Mouse (Mus musculus): ENCODE data around the gene Cldn12. TPM values are rescaled to one million over a fixed set of nuclear protein-coding genes. Genes with fewer than 3 reads are reported as not detected.

Gene Cldn12
- polyA plus RNA-seq, 1 experiment from 2014 or later, result 23.0 TPM

DNA sequence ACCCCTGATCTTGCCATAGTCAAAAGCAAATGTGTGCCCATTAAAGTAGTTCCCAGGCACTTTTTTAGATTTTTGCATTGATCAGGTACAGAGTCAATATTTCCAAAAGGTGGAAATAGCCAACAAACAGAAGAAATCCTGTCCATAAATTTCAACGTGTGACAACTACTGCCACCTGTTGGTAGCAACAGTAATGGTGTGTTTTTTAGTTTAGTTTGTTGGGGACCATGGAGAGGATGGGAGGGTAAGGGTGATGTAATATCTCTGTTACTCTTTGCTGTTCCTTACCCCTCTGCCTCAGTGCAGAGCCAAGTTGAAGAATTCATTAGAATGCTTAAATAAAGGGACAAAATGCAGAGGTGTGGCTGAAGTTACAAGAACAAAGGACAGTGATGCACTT lies 33.1 kb downstream of the Cldn12 start:
- no peaks in the 10 kb centered on the region for H3K9me3 ChIP-seq (ENCODE audit: control insufficient read depth, low read length)
- H3K27ac ChIP-seq (ENCODE audit: low read depth), result no peak overlapping the region
- DNase-seq (ENCODE audit: low spot score), result no peak
- H3K4me3 ChIP-seq (ENCODE audit: low read depth, low read length), result no peak overlapping the region
- H3K27me3 ChIP-seq (replicated peaks; ENCODE audit: control insufficient read depth, insufficient read depth, low read length), result no peaks in the 10 kb centered on the region
- H3K4me1 ChIP-seq (replicated peaks; ENCODE audit: control insufficient read depth, insufficient read depth, low read length), result no peaks in the 10 kb centered on the region
- H3K4me2 ChIP-seq (ENCODE audit: low read length), result no peak overlapping the region
- no peaks in the 10 kb centered on the region for H3K36me3 ChIP-seq (ENCODE audit: control insufficient read depth, insufficient read depth, low read length)
- WGBS, result 0% methylated on average over 1 of the region's 1 CpGs
- no peak for ATAC-seq (replicated peaks; ENCODE audit: low FRiP score, low TSS enrichment, low read depth)
- no peak overlapping the region for H3K9ac ChIP-seq (ENCODE audit: low read length)

GRCm38 (mm10) chr5:5479043-5479442 lies 35.7 kb downstream of the Cldn12 start, which contains the start of gene 1700015F17Rik:
Gene 1700015F17Rik (minus strand): TSS chr5:5479143.
- Histone ChIP-seq H3K4me1 (replicated peaks; ENCODE audit: control insufficient read depth, insufficient read depth, low read length) (no peaks in the 10 kb centered on the region), H3K27ac (ENCODE audit: low read depth) (no peak within 1 kb of the TSS), H3K36me3 (ENCODE audit: control insufficient read depth, insufficient read depth, low read length) (no peaks in the 10 kb centered on the region), H3K4me2 (ENCODE audit: low read length) (no peak within 1 kb of the TSS), H3K27me3 (replicated peaks; ENCODE audit: control insufficient read depth, insufficient read depth, low read length) (no peaks in the 10 kb centered on the region), H3K9me3 (ENCODE audit: control insufficient read depth, low read length) (no peaks in the 10 kb centered on the region), H3K4me3 (ENCODE audit: low read depth, low read length) (no peak within 1 kb of the TSS), H3K9ac (ENCODE audit: low read length) (no peak within 1 kb of the TSS)
- ATAC-seq (replicated peaks; ENCODE audit: low FRiP score, low TSS enrichment, low read depth), result no peak
- WGBS, result 89% methylated on average over 6 of the region's 6 CpGs
- DNase-seq (ENCODE audit: low spot score), result no peak

- H3K9ac ChIP-seq (ENCODE audit: low read length), result no peak overlapping the region
These were observed 38.6 kb downstream of the Cldn12 start for GRCm38 (mm10) chr5:5476133-5476532.

DNA sequence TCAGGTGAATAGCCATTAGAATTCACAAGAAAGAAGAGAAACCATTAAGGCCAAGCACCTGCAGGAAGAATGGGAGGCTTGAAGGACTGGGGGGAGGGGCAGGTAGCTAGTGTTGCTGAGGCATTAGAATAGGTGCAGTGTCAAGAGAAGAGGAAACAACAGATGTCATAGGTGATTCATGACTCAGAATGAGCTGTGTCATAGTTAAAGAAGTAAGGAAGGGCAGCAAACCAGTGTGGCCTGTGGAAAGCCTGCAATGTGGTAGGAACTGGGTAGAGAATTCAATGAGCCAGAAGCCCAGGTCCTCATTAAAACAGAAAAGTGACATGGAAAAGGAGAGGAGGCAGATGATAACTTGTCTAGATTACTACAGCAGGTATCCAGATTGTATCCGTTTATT lies 49.5 kb downstream of the Cldn12 start:
- Histone ChIP-seq H3K4me2 (ENCODE audit: low read length) (no peak overlapping the region), H3K9ac (ENCODE audit: low read length) (no peak overlapping the region), H3K36me3 (ENCODE audit: control insufficient read depth, insufficient read depth, low read length) (no peaks in the 10 kb centered on the region), H3K9me3 (ENCODE audit: control insufficient read depth, low read length) (no peaks in the 10 kb centered on the region), H3K27ac (ENCODE audit: low read depth) (no peak overlapping the region), H3K4me1 (replicated peaks; ENCODE audit: control insufficient read depth, insufficient read depth, low read length) (no peaks in the 10 kb centered on the region), H3K4me3 (ENCODE audit: low read depth, low read length) (no peak overlapping the region), H3K27me3 (replicated peaks; ENCODE audit: control insufficient read depth, insufficient read depth, low read length) (no peaks in the 10 kb centered on the region)
- ATAC-seq (replicated peaks; ENCODE audit: low FRiP score, low TSS enrichment, low read depth) (no peak), DNase-seq (ENCODE audit: low spot score) (no peak)
- 70% methylated on average over 1 of the region's 1 CpGs for WGBS

More at GRCm38 (mm10) chr5:5476133-5476532, 38.6 kb downstream of the Cldn12 start:
- Histone ChIP-seq H3K4me3 (ENCODE audit: low read depth, low read length) (no peak overlapping the region), H3K4me1 (replicated peaks; ENCODE audit: control insufficient read depth, insufficient read depth, low read length) (no peaks in the 10 kb centered on the region), H3K27me3 (replicated peaks; ENCODE audit: control insufficient read depth, insufficient read depth, low read length) (no peaks in the 10 kb centered on the region), H3K4me2 (ENCODE audit: low read length) (no peak overlapping the region), H3K36me3 (ENCODE audit: control insufficient read depth, insufficient read depth, low read length) (no peaks in the 10 kb centered on the region), H3K27ac (ENCODE audit: low read depth) (no peak overlapping the region), H3K9me3 (ENCODE audit: control insufficient read depth, low read length) (no peaks in the 10 kb centered on the region)
- DNase-seq (ENCODE audit: low spot score) (no peak), ATAC-seq (replicated peaks; ENCODE audit: low FRiP score, low TSS enrichment, low read depth) (no peak)
- 83% methylated on average over 4 of the region's 4 CpGs for WGBS

Other genes with a start within 250 kb of the Cldn12 start
- gene Cdk14, start 94.6 kb downstream of the Cldn12 start, polyA plus RNA-seq (2014; fragmentation: Nextera tagmentation; extraction: Ambion mirVana), result 25.5 and 25.7 TPM in 2 replicates
- not detected in 2 replicates for gene 1700015F17Rik, start 35.8 kb downstream of the Cldn12 start, polyA plus RNA-seq (2014; fragmentation: Nextera tagmentation; extraction: Ambion mirVana)
- 35.9 and 37.3 TPM in 2 replicates for gene Gtpbp10, start 44.6 kb upstream of the Cldn12 start, polyA plus RNA-seq (2014; fragmentation: Nextera tagmentation; extraction: Ambion mirVana)
- 2.2 and 2.9 TPM in 2 replicates for gene Gm8773, start 58.8 kb upstream of the Cldn12 start, polyA plus RNA-seq (2014; fragmentation: Nextera tagmentation; extraction: Ambion mirVana)
- gene Cfap69, start 149.3 kb upstream of the Cldn12 start, polyA plus RNA-seq (2014; fragmentation: Nextera tagmentation; extraction: Ambion mirVana), result 2.4 and 3.9 TPM in 2 replicates
- gene Steap2, start 179.6 kb upstream of the Cldn12 start, polyA plus RNA-seq (2014; fragmentation: Nextera tagmentation; extraction: Ambion mirVana), result 8.2 and 8.3 TPM in 2 replicates
- 6.1 and 6.8 TPM in 2 replicates for gene Steap1, start 234.4 kb upstream of the Cldn12 start, polyA plus RNA-seq (2014; fragmentation: Nextera tagmentation; extraction: Ambion mirVana)